Mouse (Mus musculus) lung, embryonic 14.5 days (tissue): ENCODE measurements around the gene Dcdc2b. TPM values are rescaled to one million over a fixed set of nuclear protein-coding genes. Genes with fewer than 3 reads are reported as not detected.
A peak's percentile ranks its signal among the peaks of the same experiment; 100 is the strongest.

Experiments used
- ATAC-seq: fragments of 200-750 bp; cut with Nextera tagmentation; 2 replicates; pipeline ENCODE4 v1.8.0; 2017; ENCODE audit warnings: mild to moderate bottlenecking, moderate TSS enrichment, moderate library complexity; ENCODE audit not compliant: insufficient read depth
- DNase-seq: peaks from one replicate; pipeline ENCODE4 v3.0.0-alpha.2; 2015
- H3K27ac ChIP-seq: fragments of 300-500 bp; sonication (generic); 2 replicates; pipeline ENCODE4 v1.5.1; 2014; ENCODE audit warnings: low read depth, mild to moderate bottlenecking, moderate library complexity
- H3K27me3 ChIP-seq: fragments of 300-500 bp; sonication (generic); 2 replicates; pipeline ENCODE4 v1.6.1; 2014; ENCODE audit warnings: low read length, control low read depth; ENCODE audit not compliant: insufficient read depth
- H3K36me3 ChIP-seq: fragments of 300-500 bp; sonication (generic); 2 replicates; pipeline ENCODE4 v1.6.1; 2014; ENCODE audit warnings: control low read depth; ENCODE audit not compliant: insufficient read depth
- H3K4me1 ChIP-seq: fragments of 300-500 bp; sonication (generic); 2 replicates; pipeline ENCODE4 v1.6.1; 2014; ENCODE audit warnings: antibody characterized with exemption, control low read depth; ENCODE audit not compliant: insufficient read depth
- H3K4me2 ChIP-seq: fragments of 300-500 bp; sonication (generic); 2 replicates; pipeline ENCODE4 v1.6.1; 2014; ENCODE audit warnings: mild to moderate bottlenecking
- H3K4me3 ChIP-seq: fragments of 300-500 bp; sonication (generic); 2 replicates; pipeline ENCODE4 v1.5.1; 2014; ENCODE audit warnings: low read depth, low read length
- H3K9ac ChIP-seq: fragments of 300-500 bp; sonication (generic); 2 replicates; pipeline ENCODE4 v1.6.1; 2014
- H3K9me3 ChIP-seq: fragments of 300-500 bp; sonication (generic); 2 replicates; pipeline ENCODE4 v1.6.1; 2016; ENCODE audit warnings: low read depth, low read length, control low read depth
- CTCF ChIP-seq: IDR thresholded peaks from 2 replicates; pipeline ENCODE4 v1.5.1; 2016; ENCODE audit warnings: antibody characterized with exemption, low read depth
- WGBS: fragments of 180-500 bp; shearing (Covaris S2); extraction: QIAGEN DNeasy Blood & Tissue Kit; methylation state at CpG from one replicate; pipeline ENCODE4 v1.1.7; 2014; 5-methylcytosine and 5-hydroxymethylcytosine counted together
- polyA plus RNA-seq: library from polyadenylated mRNA; unstranded; fragments of >200 nt; fragmentation: Nextera tagmentation; extraction: Ambion mirVana; gene quantifications from 2 replicates; pipeline ENCODE4 v1.2.1, GENCODE M21; 2014

Dcdc2b gene
- polyA plus RNA-seq, result 2.1 and 2.5 TPM in 2 replicates

- Histone ChIP-seq H3K4me1 (0 out of 2 replicates have a peak, but pooled peaks cover 5% of the 10 kb centered on the region), H3K4me3 (no peak within 1 kb of the TSS), H3K4me2 (no peak within 1 kb of the TSS), H3K27me3 (no peaks in the 10 kb centered on the region), H3K36me3 (peaks cover 23% of the 10 kb centered on the region), H3K9ac (no peak within 1 kb of the TSS), H3K27ac (no peak within 1 kb of the TSS), H3K9me3 (no peaks in the 10 kb centered on the region)
- WGBS, result 73% methylated on average over 6 of the region's 6 CpGs
- ATAC-seq (no peak), DNase-seq (peak; percentile 21)
- no peak for TF ChIP-seq CTCF
These were observed at the start of gene Dcdc2b for GRCm38 (mm10) chr4:129614093-129614492. TSS of gene Dcdc2b (minus strand) at chr4:129614257.

GRCm38 (mm10) chr4:129662255-129662813 lies 48.3 kb upstream of the Dcdc2b start:
- DNase-seq, result no peak
- Histone ChIP-seq H3K4me2 (no peak overlapping the region), H3K4me3 (no peak overlapping the region), H3K4me1 (no peaks in the 10 kb centered on the region), H3K27me3 (no peaks in the 10 kb centered on the region), H3K36me3 (peaks cover 59% of the 10 kb centered on the region), H3K27ac (no peak overlapping the region), H3K9me3 (no peaks in the 10 kb centered on the region), H3K9ac (no peak overlapping the region)
- no peak for ATAC-seq
- no peak for TF ChIP-seq CTCF
- WGBS, result 73% methylated on average over 3 of the region's 3 CpGs

- Histone ChIP-seq H3K27ac (no peak overlapping the region), H3K9ac (no peak overlapping the region), H3K27me3 (no peaks in the 10 kb centered on the region), H3K4me3 (no peak overlapping the region), H3K9me3 (no peaks in the 10 kb centered on the region), H3K36me3 (peaks cover 63% of the 10 kb centered on the region), H3K4me1 (no peaks in the 10 kb centered on the region), H3K4me2 (no peak overlapping the region)
- ATAC-seq, result no peak
- DNase-seq, result no peak
- WGBS, result 83% methylated on average over 3 of the region's 3 CpGs
- no peak for TF ChIP-seq CTCF
These were observed 47.5 kb upstream of the Dcdc2b start for GRCm38 (mm10) chr4:129661584-129661983.

- 89% methylated on average over 14 of the region's 14 CpGs for WGBS
- H3K9ac ChIP-seq, result no peak overlapping the region
- H3K4me1 ChIP-seq, result no peaks in the 10 kb centered on the region
- TF ChIP-seq CTCF, result no peak
- peaks cover 95% of the 10 kb centered on the region for H3K36me3 ChIP-seq
- ATAC-seq (no peak), DNase-seq (no peak)
- no peaks in the 10 kb centered on the region for H3K9me3 ChIP-seq
- no peak overlapping the region for H3K4me2 ChIP-seq
- H3K27me3 ChIP-seq, result no peaks in the 10 kb centered on the region
- no peak overlapping the region for H3K27ac ChIP-seq
- H3K4me3 ChIP-seq, result no peak overlapping the region
These were observed 40.7 kb upstream of the Dcdc2b start for GRCm38 (mm10) chr4:129654770-129655169.

- H3K9ac ChIP-seq, result no peak overlapping the region
- no peaks in the 10 kb centered on the region for H3K9me3 ChIP-seq
- WGBS, result 93% methylated on average over 8 of the region's 8 CpGs
- H3K4me1 ChIP-seq, result no peaks in the 10 kb centered on the region
- H3K4me2 ChIP-seq, result no peak overlapping the region
- no peak for ATAC-seq
- no peak for DNase-seq
- peaks cover 92% of the 10 kb centered on the region for H3K36me3 ChIP-seq
- no peak overlapping the region for H3K4me3 ChIP-seq
- H3K27me3 ChIP-seq, result no peaks in the 10 kb centered on the region
- H3K27ac ChIP-seq, result no peak overlapping the region
- no peak for TF ChIP-seq CTCF
These were observed 36.3 kb upstream of the Dcdc2b start for GRCm38 (mm10) chr4:129650359-129650758.

- no peaks in the 10 kb centered on the region for H3K27me3 ChIP-seq
- no peak overlapping the region for H3K4me3 ChIP-seq
- H3K4me1 ChIP-seq, result no peaks in the 10 kb centered on the region
- 79% methylated on average over 1 of the region's 1 CpGs for WGBS
- DNase-seq (no peak), ATAC-seq (no peak)
- H3K9me3 ChIP-seq, result no peaks in the 10 kb centered on the region
- H3K4me2 ChIP-seq, result no peak overlapping the region
- H3K36me3 ChIP-seq, result peaks cover 90% of the 10 kb centered on the region
- H3K9ac ChIP-seq, result no peak overlapping the region
- no peak overlapping the region for H3K27ac ChIP-seq
- TF ChIP-seq CTCF, result no peak
These were observed 34.6 kb upstream of the Dcdc2b start for GRCm38 (mm10) chr4:129648656-129649055.

- Histone ChIP-seq H3K4me3 (no peak overlapping the region), H3K27ac (no peak overlapping the region), H3K4me2 (no peak overlapping the region), H3K9me3 (no peaks in the 10 kb centered on the region), H3K36me3 (peaks cover 62% of the 10 kb centered on the region), H3K9ac (no peak overlapping the region), H3K27me3 (no peaks in the 10 kb centered on the region), H3K4me1 (no peaks in the 10 kb centered on the region)
- no peak for DNase-seq
- ATAC-seq, result no peak
- 86% methylated on average over 6 of the region's 6 CpGs for WGBS
- no peak for TF ChIP-seq CTCF
These were observed 31.1 kb upstream of the Dcdc2b start for GRCm38 (mm10) chr4:129645204-129645603.
